ENCODE assay signal across 22 mouse cellular contexts in the genomic region with DNA sequence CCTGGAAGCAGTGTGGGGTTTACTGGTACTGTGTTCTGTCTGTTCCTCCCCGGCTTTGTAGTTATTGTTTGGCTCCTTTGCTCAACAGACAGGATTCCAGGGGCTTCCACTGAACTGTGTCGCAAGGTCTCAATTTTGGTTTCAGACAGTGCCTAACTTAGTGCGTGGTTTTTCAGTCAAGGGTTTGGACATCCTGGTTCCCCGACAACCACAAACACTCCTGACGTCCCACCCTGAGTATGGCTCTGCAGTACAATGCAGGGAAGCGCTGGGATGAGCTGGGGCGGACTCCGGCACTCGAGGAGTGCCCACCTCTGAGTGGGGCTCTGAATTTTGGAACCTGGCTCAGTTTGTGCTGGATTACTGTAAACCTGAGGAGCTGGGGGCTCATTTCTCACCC. TPM values are rescaled to one million over a fixed set of nuclear protein-coding genes. Genes with fewer than 3 reads are reported as not detected.
DNase-seq lines count a peak whose midpoint lies in the region; ATAC-seq and TF ChIP-seq lines count a peak whose summit lies in the region.
"Had no signal": no experiment of that assay in that cellular context is flagged by ENCODE, and none has a peak within 500 bp of the region (broad histone marks: within the 10 kb centered on the region; RNA-seq: fewer than 3 reads in every experiment).

No protein-coding gene starts in this region.

- no peak for ATAC-seq in heart, embryonic 15.5 days (replicated peaks; ENCODE audit: insufficient number of reproducible peaks, insufficient read depth, low FRiP score, low read depth)
- ATAC-seq in stomach, embryonic 15.5 days (ENCODE audit: insufficient read depth, low FRiP score, low read depth): no peak
- ATAC-seq in stomach, postnatal 0 days (ENCODE audit: low FRiP score, low TSS enrichment): no peak
- peak; percentile 39; the same call in 1 of the 2 replicates for ATAC-seq in megakaryocyte progenitor cell, adult 5-6 weeks (replicated peaks; ENCODE audit: poor library complexity)
- ATAC-seq: forebrain, embryonic 15.5 days; Patski had no signal

- no peak overlapping the region for H3K4me2 ChIP-seq in heart, embryonic 15.5 days
- H3K4me2 ChIP-seq in stomach, embryonic 15.5 days: no peak overlapping the region
- no peak overlapping the region for H3K4me2 ChIP-seq in stomach, postnatal 0 days (replicated peaks; ENCODE audit: low read depth)
- H3K4me2 ChIP-seq: forebrain, embryonic 15.5 days; liver, embryonic 13.5 days; neural tube, embryonic 12.5 days had no signal

- TF ChIP-seq EP300 in stomach, postnatal 0 days (optimal IDR thresholded peaks at IDR 0.05): no peak

- no peak for DNase-seq in gastrocnemius, adult 2 months
- DNase-seq in gastrocnemius, adult 18-20 months (ENCODE audit: low spot score): no peak
- DNase-seq in heart, postnatal 10 days: no peak
- DNase-seq in stomach, postnatal 0 days (ENCODE audit: low spot score): no peak
- no peak for DNase-seq in layer of hippocampus, adult 9-11 months
- DNase-seq: adrenal gland, postnatal 25 days; cerebellum, adult 2 months; kidney, adult 8-10 months; kidney, postnatal 4 days; liver, embryonic 13.5 days; lung, postnatal 10 days; spleen, adult 18-20 months had no signal

- WGBS in heart, embryonic 15.5 days: 71% methylated on average over 9 of the region's 9 CpGs
- WGBS in stomach, embryonic 15.5 days: 76% methylated on average over 9 of the region's 9 CpGs
- 74% methylated on average over 9 of the region's 9 CpGs for WGBS in stomach, postnatal 0 days

- H3K4me1 ChIP-seq in heart, embryonic 15.5 days (replicated peaks): peaks cover 81% of the 10 kb centered on the region
- peaks cover 14% of the 10 kb centered on the region for H3K4me1 ChIP-seq in stomach, embryonic 15.5 days
- H3K4me1 ChIP-seq in stomach, postnatal 0 days (replicated peaks; ENCODE audit: control insufficient read depth, insufficient read depth): no peaks in the 10 kb centered on the region
- H3K4me1 ChIP-seq: forebrain, embryonic 15.5 days had no signal

- no peak overlapping the region for H3K9ac ChIP-seq in heart, embryonic 15.5 days
- H3K9ac ChIP-seq in stomach, embryonic 15.5 days: no peak overlapping the region
- H3K9ac ChIP-seq in stomach, postnatal 0 days (ENCODE audit: low read length): no peak overlapping the region
- H3K9ac ChIP-seq: forebrain, embryonic 15.5 days; liver, embryonic 13.5 days; neural tube, embryonic 12.5 days had no signal

- peak overlapping the region; percentile 71 for H3K27ac ChIP-seq in gastrocnemius, adult 2 months
- 0 out of 2 replicates have a peak overlapping the region, but pooled peaks have one; percentile 10 for H3K27ac ChIP-seq in heart, embryonic 15.5 days
- H3K27ac ChIP-seq in stomach, embryonic 15.5 days: peak overlapping the region; percentile 23; the same call in 1 of the 2 replicates
- no peak overlapping the region for H3K27ac ChIP-seq in stomach, postnatal 0 days (replicated peaks)
- H3K27ac ChIP-seq: forebrain, embryonic 15.5 days; liver, embryonic 13.5 days; neural tube, embryonic 12.5 days had no signal

- no peaks in the 10 kb centered on the region for H3K27me3 ChIP-seq in heart, embryonic 15.5 days
- H3K27me3 ChIP-seq in stomach, embryonic 15.5 days (replicated peaks): no peaks in the 10 kb centered on the region
- H3K27me3 ChIP-seq in stomach, postnatal 0 days (ENCODE audit: control insufficient read depth, insufficient read depth, low read length): no peaks in the 10 kb centered on the region
- H3K27me3 ChIP-seq: forebrain, embryonic 15.5 days; liver, embryonic 13.5 days; neural tube, embryonic 12.5 days; Patski had no signal

- no peaks in the 10 kb centered on the region for H3K9me3 ChIP-seq in heart, embryonic 15.5 days (replicated peaks)
- H3K9me3 ChIP-seq in stomach, embryonic 15.5 days: no peaks in the 10 kb centered on the region
- H3K9me3 ChIP-seq in stomach, postnatal 0 days (ENCODE audit: control insufficient read depth, low read length): no peaks in the 10 kb centered on the region
- H3K9me3 ChIP-seq: forebrain, embryonic 15.5 days; liver, embryonic 13.5 days; neural tube, embryonic 12.5 days had no signal

- peak overlapping the region; percentile 36 for H3K4me3 ChIP-seq in gastrocnemius, adult 2 months
- H3K4me3 ChIP-seq in heart, embryonic 15.5 days: no peak overlapping the region
- no peak overlapping the region for H3K4me3 ChIP-seq in stomach, embryonic 15.5 days (replicated peaks)
- no peak overlapping the region for H3K4me3 ChIP-seq in stomach, postnatal 0 days (ENCODE audit: low read depth, low read length)
- H3K4me3 ChIP-seq: erythroblast, embryonic 14.5 days; forebrain, embryonic 15.5 days; liver, embryonic 13.5 days; neural tube, embryonic 12.5 days had no signal

- intact Hi-C loops in gastrocnemius, adult 2 months (cut with DNase I): no loop called here
- intact Hi-C loops in heart, postnatal 10 days (cut with DNase I): no loop called here

- 0 out of 2 replicates have a peak, but pooled peaks cover 3% of the 10 kb centered on the region for H3K36me3 ChIP-seq in heart, embryonic 15.5 days
- H3K36me3 ChIP-seq in stomach, embryonic 15.5 days: no peaks in the 10 kb centered on the region
- no peaks in the 10 kb centered on the region for H3K36me3 ChIP-seq in stomach, postnatal 0 days (ENCODE audit: control insufficient read depth, insufficient read depth, low read length)

- TF ChIP-seq CTCF in gastrocnemius, adult 2 months (IDR thresholded peaks at IDR 0.05): no peak
- no peak for TF ChIP-seq CTCF in stomach, postnatal 0 days (IDR thresholded peaks at IDR 0.05; ENCODE audit: low read depth)

RNA-seq across cellular contexts. Expression of a gene that starts 30.9 kb away (rescaled TPM):
- 100 to 1,000 TPM in 1 of 2 experiments, 10 to 100 TPM in 1; 65.4 to 101 TPM for total RNA-seq in gastrocnemius, adult 2 months (2021)
- total RNA-seq in gastrocnemius, adult 18-20 months (2021): 100 to 1,000 TPM in 1 of 2 experiments, 10 to 100 TPM in 1; 66.2 to 116 TPM
- 51.6 and 58.6 TPM in 2 replicates for polyA plus RNA-seq in heart, embryonic 15.5 days (2015; fragmentation: Nextera tagmentation; extraction: Ambion mirVana)
- total RNA-seq in heart, postnatal 10 days (2021): 10 to 100 TPM; 65.0 to 75.0 TPM
- 40.4 and 42.8 TPM in 2 replicates for polyA plus RNA-seq in stomach, embryonic 15.5 days (2015; fragmentation: Nextera tagmentation; extraction: Ambion mirVana)
- polyA plus RNA-seq in stomach, postnatal 0 days (2015; fragmentation: Nextera tagmentation; extraction: Ambion mirVana): 31.2 and 32.9 TPM in 2 replicates
- total RNA-seq in megakaryocyte progenitor cell, adult 5-6 weeks (2015): 17.0 and 18.4 TPM in 2 replicates
- total RNA-seq in megakaryocyte progenitor cell, adult 5-6 weeks (2017): 23.3 and 25.7 TPM in 2 replicates

RNA-seq across cellular contexts. Expression of a gene that starts 43.2 kb away (rescaled TPM):
- not detected for total RNA-seq in gastrocnemius, adult 2 months (2021)
- total RNA-seq in gastrocnemius, adult 18-20 months (2021): not detected
- 0.89 and 1.2 TPM in 2 replicates for polyA plus RNA-seq in heart, embryonic 15.5 days (2015; fragmentation: Nextera tagmentation; extraction: Ambion mirVana)
- total RNA-seq in heart, postnatal 10 days (2021): not detected
- polyA plus RNA-seq in stomach, embryonic 15.5 days (2015; fragmentation: Nextera tagmentation; extraction: Ambion mirVana): not detected in 2 replicates
- polyA plus RNA-seq in stomach, postnatal 0 days (2015; fragmentation: Nextera tagmentation; extraction: Ambion mirVana): 0.12 TPM in 1 of 2 replicates, not detected in the other
- not detected in 2 replicates for total RNA-seq in megakaryocyte progenitor cell, adult 5-6 weeks (2015)
- total RNA-seq in megakaryocyte progenitor cell, adult 5-6 weeks (2017): not detected in 2 replicates
- total RNA-seq: layer of hippocampus, postnatal 14 days; left cerebral cortex, postnatal 10 days had no signal
- polyA plus RNA-seq: erythroblast, embryonic 14.5 days; forebrain, embryonic 15.5 days; liver, embryonic 13.5 days; neural tube, embryonic 12.5 days; Patski; stomach, embryonic 14.5 days had no signal

RNA-seq across cellular contexts. Expression of a gene that starts 56.6 kb away (rescaled TPM):
- total RNA-seq in gastrocnemius, adult 2 months (2021): 1 to 10 TPM; 3.2 to 3.7 TPM
- total RNA-seq in gastrocnemius, adult 18-20 months (2021): 1 to 10 TPM; 2.2 to 3.8 TPM
- 8.8 and 10.9 TPM in 2 replicates for polyA plus RNA-seq in heart, embryonic 15.5 days (2015; fragmentation: Nextera tagmentation; extraction: Ambion mirVana)
- total RNA-seq in heart, postnatal 10 days (2021): 1 to 10 TPM; 3.0 to 3.8 TPM
- 21.9 and 23.8 TPM in 2 replicates for polyA plus RNA-seq in stomach, embryonic 15.5 days (2015; fragmentation: Nextera tagmentation; extraction: Ambion mirVana)
- 9.4 and 10.0 TPM in 2 replicates for polyA plus RNA-seq in stomach, postnatal 0 days (2015; fragmentation: Nextera tagmentation; extraction: Ambion mirVana)
- 7.8 and 9.2 TPM in 2 replicates for total RNA-seq in megakaryocyte progenitor cell, adult 5-6 weeks (2015)
- 8.9 and 9.7 TPM in 2 replicates for total RNA-seq in megakaryocyte progenitor cell, adult 5-6 weeks (2017)

RNA-seq across cellular contexts. Expression of a gene that starts 56.8 kb away (rescaled TPM):
- total RNA-seq in gastrocnemius, adult 2 months (2021): 10 to 100 TPM; 64.0 to 67.7 TPM
- total RNA-seq in gastrocnemius, adult 18-20 months (2021): 10 to 100 TPM; 79.9 to 86.2 TPM
- 86.9 and 91.8 TPM in 2 replicates for polyA plus RNA-seq in heart, embryonic 15.5 days (2015; fragmentation: Nextera tagmentation; extraction: Ambion mirVana)
- 10 to 100 TPM; 32.8 to 33.6 TPM for total RNA-seq in heart, postnatal 10 days (2021)
- polyA plus RNA-seq in stomach, embryonic 15.5 days (2015; fragmentation: Nextera tagmentation; extraction: Ambion mirVana): 98.2 and 103 TPM in 2 replicates
- polyA plus RNA-seq in stomach, postnatal 0 days (2015; fragmentation: Nextera tagmentation; extraction: Ambion mirVana): 39.6 and 41.6 TPM in 2 replicates
- 12.5 and 15.6 TPM in 2 replicates for total RNA-seq in megakaryocyte progenitor cell, adult 5-6 weeks (2015)
- total RNA-seq in megakaryocyte progenitor cell, adult 5-6 weeks (2017): 10.2 and 13.4 TPM in 2 replicates

RNA-seq across cellular contexts. Expression of a gene that starts 59.9 kb away (rescaled TPM):
- total RNA-seq in gastrocnemius, adult 2 months (2021): 10 to 100 TPM; 12.1 to 12.2 TPM
- total RNA-seq in gastrocnemius, adult 18-20 months (2021): 10 to 100 TPM; 12.3 to 12.6 TPM
- polyA plus RNA-seq in heart, embryonic 15.5 days (2015; fragmentation: Nextera tagmentation; extraction: Ambion mirVana): 15.5 and 15.7 TPM in 2 replicates
- total RNA-seq in heart, postnatal 10 days (2021): 10 to 100 TPM; 11.7 to 13.6 TPM
- polyA plus RNA-seq in stomach, embryonic 15.5 days (2015; fragmentation: Nextera tagmentation; extraction: Ambion mirVana): 14.9 and 16.8 TPM in 2 replicates
- 15.6 and 17.0 TPM in 2 replicates for polyA plus RNA-seq in stomach, postnatal 0 days (2015; fragmentation: Nextera tagmentation; extraction: Ambion mirVana)
- 14.1 TPM in 2 replicates for total RNA-seq in megakaryocyte progenitor cell, adult 5-6 weeks (2015)
- total RNA-seq in megakaryocyte progenitor cell, adult 5-6 weeks (2017): 4.6 and 6.5 TPM in 2 replicates
